Mouse (Mus musculus) forebrain, embryonic 11.5 days (tissue): Measurements from ENCODE around the gene Ssty1. TPM values are rescaled to one million over a fixed set of nuclear protein-coding genes. Genes with fewer than 3 reads are reported as not detected.
"Not testable (repeated sequence)": the region's sequence is repeated elsewhere in the genome, so short reads cannot be mapped to it uniquely, and the experiment has no call there.

Source experiments
- ATAC-seq: fragments of 200-750 bp; cut with Nextera tagmentation; replicated peaks from 2 replicates; pipeline ENCODE4 v1.8.0; 2017; ENCODE audit warnings: moderate TSS enrichment; ENCODE audit not compliant: low FRiP score
- DNase-seq: peaks from one replicate; pipeline ENCODE4 v3.0.0-alpha.2; 2017; ENCODE audit warnings: low spot score
- H3K27ac ChIP-seq: fragments of 300-500 bp; sonication (generic); 2 replicates; pipeline ENCODE4 v1.5.1; 2014; ENCODE audit warnings: low read depth, low read length
- H3K27me3 ChIP-seq: fragments of 300-500 bp; sonication (generic); 2 replicates; pipeline ENCODE4 v1.6.1; 2014; ENCODE audit warnings: mild to moderate bottlenecking, low read length, mixed read lengths; ENCODE audit not compliant: control insufficient read depth, insufficient read depth
- H3K36me3 ChIP-seq: fragments of 300-500 bp; sonication (generic); 2 replicates; pipeline ENCODE4 v1.6.1; 2014; ENCODE audit warnings: mild to moderate bottlenecking, low read length, moderate library complexity, mixed read lengths; ENCODE audit not compliant: control insufficient read depth, insufficient read depth
- H3K4me1 ChIP-seq: fragments of 300-500 bp; sonication (generic); replicated peaks from 2 replicates; pipeline ENCODE4 v1.6.1; 2014; ENCODE audit warnings: low read length, mixed read lengths; ENCODE audit not compliant: control insufficient read depth, insufficient read depth
- H3K4me2 ChIP-seq: fragments of 300-500 bp; sonication (generic); 2 replicates; pipeline ENCODE4 v1.6.1; 2014; ENCODE audit warnings: low read depth, mild to moderate bottlenecking, low read length, moderate library complexity, mixed read lengths; ENCODE audit not compliant: severe bottlenecking
- H3K4me3 ChIP-seq: fragments of 300-500 bp; sonication (generic); 2 replicates; pipeline ENCODE4 v1.5.1; 2014; ENCODE audit warnings: low read depth, low read length
- H3K9ac ChIP-seq: fragments of 300-500 bp; sonication (generic); 2 replicates; pipeline ENCODE4 v1.6.1; 2014; ENCODE audit warnings: low read length
- H3K9me3 ChIP-seq: fragments of 300-500 bp; sonication (generic); 2 replicates; pipeline ENCODE4 v1.6.1; 2016; ENCODE audit warnings: low read length, mixed read lengths; ENCODE audit not compliant: control insufficient read depth
- WGBS: fragments of 180-500 bp; shearing (Covaris S2); extraction: QIAGEN DNeasy Blood & Tissue Kit; methylation state at CpG from one replicate; pipeline ENCODE4 v1.1.7; 2014; 5-methylcytosine and 5-hydroxymethylcytosine counted together
- polyA plus RNA-seq: library from polyadenylated mRNA; unstranded; fragments of >200 nt; fragmentation: Nextera tagmentation; extraction: Ambion mirVana; gene quantifications from 2 replicates; pipeline ENCODE4 v1.2.1, GENCODE M21; 2014

Gene Ssty1
- polyA plus RNA-seq: not detected in 2 replicates

GRCm38 (mm10) chrY:18088816-18089215 is at the start of gene Ssty1:
Ssty1 (plus strand) TSS chrY:18089116.
- not testable (repeated sequence) for H3K27ac ChIP-seq, H3K4me2 ChIP-seq, H3K27me3 ChIP-seq, ATAC-seq, H3K9ac ChIP-seq, DNase-seq, H3K4me1 ChIP-seq, H3K36me3 ChIP-seq, H3K9me3 ChIP-seq, H3K4me3 ChIP-seq

GRCm38 (mm10) chrY:18061712-18062111 is 27.2 kb upstream of the Ssty1 start, which contains the start of gene Gm21764:
Gm21764 (minus strand) TSS chrY:18061812.
- not testable (repeated sequence) for H3K27me3 ChIP-seq, H3K4me2 ChIP-seq, DNase-seq, ATAC-seq, H3K4me3 ChIP-seq, H3K27ac ChIP-seq, H3K9me3 ChIP-seq, H3K4me1 ChIP-seq, H3K36me3 ChIP-seq, H3K9ac ChIP-seq
- no CpG with 5 or more reads among the region's 3 CpGs for WGBS

Other genes starting within 250 kb of the Ssty1 start
- gene Gm21904, start 242.8 kb upstream of the Ssty1 start, polyA plus RNA-seq: not detected in 2 replicates
- gene Gm20772, start 214.4 kb upstream of the Ssty1 start, polyA plus RNA-seq: not detected in 2 replicates
- gene Gm20831, start 214.4 kb upstream of the Ssty1 start, polyA plus RNA-seq: not detected in 2 replicates
- not detected in 2 replicates for gene Srsy, start 151.8 kb upstream of the Ssty1 start, polyA plus RNA-seq
- gene Gm21764, start 27.3 kb upstream of the Ssty1 start, polyA plus RNA-seq: not detected in 2 replicates